Mouse (Mus musculus): ENCODE results near the gene Mmp21. TPM values are rescaled to one million over a fixed set of nuclear protein-coding genes. Genes with fewer than 3 reads are reported as not detected.

Gene Mmp21
- polyA plus RNA-seq, 1 experiment from 2014 or later, result 0.04 TPM

GRCm38 (mm10) chr7:133638306-133638705 is 41.6 kb downstream of the Mmp21 start:
- Histone ChIP-seq H3K36me3 (ENCODE audit: control insufficient read depth, insufficient read depth) (peaks cover 18% of the 10 kb centered on the region), H3K4me1 (ENCODE audit: control insufficient read depth, low read depth, low read length) (peaks cover 12% of the 10 kb centered on the region), H3K4me2 (ENCODE audit: low read depth, low read length) (peak overlapping the region; percentile 99), H3K9ac (ENCODE audit: low read depth, low read length) (peak overlapping the region; percentile 92), H3K4me3 (ENCODE audit: low read depth, low read length) (peak overlapping the region; percentile 83), H3K9me3 (replicated peaks; ENCODE audit: control insufficient read depth, low read length) (no peaks in the 10 kb centered on the region), H3K27me3 (ENCODE audit: control insufficient read depth, insufficient read depth, low read depth, low read length) (no peaks in the 10 kb centered on the region), H3K27ac (ENCODE audit: low read length) (peak overlapping the region; percentile 87)
- 5% methylated on average over 13 of the region's 13 CpGs for WGBS (ENCODE audit: insufficient replicate concordance)
- no peak for ATAC-seq (ENCODE audit: low read depth)

GRCm38 (mm10) chr7:133637361-133638305 is 42.2 kb downstream of the Mmp21 start, which contains the start of gene Edrf1:
Gene Edrf1, plus strand, starts transcription at chr7:133637543.
- H3K9me3 ChIP-seq (replicated peaks; ENCODE audit: control insufficient read depth, low read length), result no peaks in the 10 kb centered on the region
- H3K9ac ChIP-seq (ENCODE audit: low read depth, low read length), result peak within 1 kb of the TSS; percentile 92
- H3K4me2 ChIP-seq (ENCODE audit: low read depth, low read length), result peak within 1 kb of the TSS; percentile 99
- under 1% methylated on average over 81 of the region's 81 CpGs for WGBS (ENCODE audit: insufficient replicate concordance)
- H3K27me3 ChIP-seq (ENCODE audit: control insufficient read depth, insufficient read depth, low read depth, low read length), result no peaks in the 10 kb centered on the region
- peaks cover 12% of the 10 kb centered on the region for H3K4me1 ChIP-seq (ENCODE audit: control insufficient read depth, low read depth, low read length)
- peak; percentile 98 for ATAC-seq (ENCODE audit: low read depth)
- H3K4me3 ChIP-seq (ENCODE audit: low read depth, low read length), result peak within 1 kb of the TSS; percentile 83
- peak within 1 kb of the TSS; percentile 87 for H3K27ac ChIP-seq (ENCODE audit: low read length)
- H3K36me3 ChIP-seq (ENCODE audit: control insufficient read depth, insufficient read depth), result peaks cover 15% of the 10 kb centered on the region

- Histone ChIP-seq H3K9me3 (replicated peaks; ENCODE audit: control insufficient read depth, low read length) (no peaks in the 10 kb centered on the region), H3K4me1 (ENCODE audit: control insufficient read depth, low read depth, low read length) (peaks cover 12% of the 10 kb centered on the region), H3K9ac (ENCODE audit: low read depth, low read length) (peak overlapping the region; percentile 71), H3K36me3 (ENCODE audit: control insufficient read depth, insufficient read depth) (peaks cover 8% of the 10 kb centered on the region), H3K4me2 (ENCODE audit: low read depth, low read length) (peak overlapping the region; percentile 99), H3K4me3 (ENCODE audit: low read depth, low read length) (peak overlapping the region; percentile 83), H3K27me3 (ENCODE audit: control insufficient read depth, insufficient read depth, low read depth, low read length) (no peaks in the 10 kb centered on the region), H3K27ac (ENCODE audit: low read length) (peak overlapping the region; percentile 86)
- no peak for ATAC-seq (ENCODE audit: low read depth)
- WGBS (ENCODE audit: insufficient replicate concordance), result 2% methylated on average over 21 of the region's 21 CpGs
Measured at GRCm38 (mm10) chr7:133636738-133637352, 43.0 kb downstream of the Mmp21 start.

- H3K27ac ChIP-seq (ENCODE audit: low read length), result no peak overlapping the region
- 60% methylated on average over 10 of the region's 12 CpGs for WGBS (ENCODE audit: insufficient replicate concordance)
Measured at GRCm38 (mm10) chr7:133634932-133635650, 44.8 kb downstream of the Mmp21 start.

GRCm38 (mm10) chr7:133632476-133632875 is 47.4 kb downstream of the Mmp21 start:
- Histone ChIP-seq H3K4me2 (ENCODE audit: low read depth, low read length) (no peak overlapping the region), H3K27me3 (ENCODE audit: control insufficient read depth, insufficient read depth, low read depth, low read length) (no peaks in the 10 kb centered on the region), H3K9ac (ENCODE audit: low read depth, low read length) (no peak overlapping the region), H3K9me3 (replicated peaks; ENCODE audit: control insufficient read depth, low read length) (no peaks in the 10 kb centered on the region), H3K36me3 (ENCODE audit: control insufficient read depth, insufficient read depth) (no peaks in the 10 kb centered on the region), H3K4me1 (ENCODE audit: control insufficient read depth, low read depth, low read length) (no peaks in the 10 kb centered on the region; the same call in 1 of the 2 replicates), H3K4me3 (ENCODE audit: low read depth, low read length) (no peak overlapping the region), H3K27ac (ENCODE audit: low read length) (no peak overlapping the region)
- ATAC-seq (ENCODE audit: low read depth), result no peak
- 13% methylated on average over 2 of the region's 2 CpGs for WGBS (ENCODE audit: insufficient replicate concordance)

More at GRCm38 (mm10) chr7:133634932-133635650, 44.8 kb downstream of the Mmp21 start:
- Histone ChIP-seq H3K9me3 (replicated peaks; ENCODE audit: control insufficient read depth, low read length) (no peaks in the 10 kb centered on the region), H3K4me1 (ENCODE audit: control insufficient read depth, low read depth, low read length) (peaks cover 12% of the 10 kb centered on the region), H3K36me3 (ENCODE audit: control insufficient read depth, insufficient read depth) (no peaks in the 10 kb centered on the region; the same call in 1 of the 2 replicates), H3K27me3 (ENCODE audit: control insufficient read depth, insufficient read depth, low read depth, low read length) (no peaks in the 10 kb centered on the region), H3K4me2 (ENCODE audit: low read depth, low read length) (no peak overlapping the region), H3K9ac (ENCODE audit: low read depth, low read length) (no peak overlapping the region), H3K4me3 (ENCODE audit: low read depth, low read length) (no peak overlapping the region)
- ATAC-seq (ENCODE audit: low read depth), result no peak

- Histone ChIP-seq H3K4me3 (ENCODE audit: low read depth, low read length) (no peak overlapping the region), H3K4me1 (ENCODE audit: control insufficient read depth, low read depth, low read length) (no peaks in the 10 kb centered on the region), H3K9me3 (replicated peaks; ENCODE audit: control insufficient read depth, low read length) (no peaks in the 10 kb centered on the region), H3K9ac (ENCODE audit: low read depth, low read length) (no peak overlapping the region), H3K27me3 (ENCODE audit: control insufficient read depth, insufficient read depth, low read depth, low read length) (no peaks in the 10 kb centered on the region; the same call in 1 of the 2 replicates), H3K36me3 (ENCODE audit: control insufficient read depth, insufficient read depth) (no peaks in the 10 kb centered on the region), H3K4me2 (ENCODE audit: low read depth, low read length) (no peak overlapping the region), H3K27ac (ENCODE audit: low read length) (no peak overlapping the region)
- 51% methylated on average over 5 of the region's 5 CpGs for WGBS (ENCODE audit: insufficient replicate concordance)
- no peak for ATAC-seq (ENCODE audit: low read depth)
Measured at GRCm38 (mm10) chr7:133630821-133631220, 49.0 kb downstream of the Mmp21 start.

- no peaks in the 10 kb centered on the region for H3K4me1 ChIP-seq (ENCODE audit: control insufficient read depth, low read depth, low read length)
- no peak overlapping the region for H3K27ac ChIP-seq (ENCODE audit: low read length)
- no peak for ATAC-seq (ENCODE audit: low read depth)
- no peaks in the 10 kb centered on the region for H3K36me3 ChIP-seq (ENCODE audit: control insufficient read depth, insufficient read depth)
- no peak overlapping the region for H3K4me2 ChIP-seq (ENCODE audit: low read depth, low read length)
- WGBS (ENCODE audit: insufficient replicate concordance), result 53% methylated on average over 14 of the region's 14 CpGs
- no peaks in the 10 kb centered on the region for H3K9me3 ChIP-seq (replicated peaks; ENCODE audit: control insufficient read depth, low read length)
- H3K9ac ChIP-seq (ENCODE audit: low read depth, low read length), result no peak overlapping the region
- no peak overlapping the region for H3K4me3 ChIP-seq (ENCODE audit: low read depth, low read length)
- H3K27me3 ChIP-seq (ENCODE audit: control insufficient read depth, insufficient read depth, low read depth, low read length), result no peaks in the 10 kb centered on the region; the same call in 1 of the 2 replicates
Measured at GRCm38 (mm10) chr7:133627184-133627936, 52.5 kb downstream of the Mmp21 start.
